Mouse (Mus musculus) CH12.LX (cell line): ENCODE measurements around the gene Morf4l1.

Experiments used
- CTCF ChIP-seq, 2 experiments: IDR thresholded peaks in 1 of 2; conservative IDR thresholded peaks in 1 of 2; 2 replicates each; pipeline ENCODE4 v1.5.1; 2011 to 2012; ENCODE audit warnings: low read depth in 2 of 2, low read length in 2 of 2, improper control_type of control experiment in 1 of 2, inconsistent platforms in 1 of 2, mild to moderate bottlenecking in 1 of 2, moderate library complexity in 1 of 2
- E2F4 ChIP-seq: IDR thresholded peaks from 2 replicates; pipeline ENCODE4 v1.6.1; 2011; ENCODE audit warnings: low read depth, low read length, improper control_type of control experiment; ENCODE audit not compliant: insufficient replicate concordance
- POLR2A ChIP-seq: IDR thresholded peaks from 2 replicates; pipeline ENCODE4 v1.6.1; 2011; ENCODE audit warnings: low read depth, mild to moderate bottlenecking, improper control_type of control experiment, low read length
- RAD21 ChIP-seq: IDR thresholded peaks from 2 replicates; pipeline ENCODE4 v1.6.1; 2011; ENCODE audit warnings: low read depth, mild to moderate bottlenecking, low read length, improper control_type of control experiment, moderate library complexity

- TF ChIP-seq E2F4 (no peak), POLR2A (no peak), CTCF (conservative IDR thresholded peaks at IDR 0.05 in 1 of 2, IDR thresholded peaks at IDR 0.05 in 1 of 2; ENCODE audit: low read depth in 2 of 2, low read length in 2 of 2) (no peak), RAD21 (no peak)
Measured at GRCm38 (mm10) chr9:90075336-90075735, 39.2 kb downstream of the Morf4l1 start.
